Mouse (Mus musculus) urinary bladder, postnatal 25 days (tissue): ENCODE results near the gene Acap3.

ENCODE experiments used
- DNase-seq: peaks from one replicate; pipeline ENCODE4 v3.0.0; 2022; ENCODE audit warnings: low spot score

The Acap3 gene

DNA sequence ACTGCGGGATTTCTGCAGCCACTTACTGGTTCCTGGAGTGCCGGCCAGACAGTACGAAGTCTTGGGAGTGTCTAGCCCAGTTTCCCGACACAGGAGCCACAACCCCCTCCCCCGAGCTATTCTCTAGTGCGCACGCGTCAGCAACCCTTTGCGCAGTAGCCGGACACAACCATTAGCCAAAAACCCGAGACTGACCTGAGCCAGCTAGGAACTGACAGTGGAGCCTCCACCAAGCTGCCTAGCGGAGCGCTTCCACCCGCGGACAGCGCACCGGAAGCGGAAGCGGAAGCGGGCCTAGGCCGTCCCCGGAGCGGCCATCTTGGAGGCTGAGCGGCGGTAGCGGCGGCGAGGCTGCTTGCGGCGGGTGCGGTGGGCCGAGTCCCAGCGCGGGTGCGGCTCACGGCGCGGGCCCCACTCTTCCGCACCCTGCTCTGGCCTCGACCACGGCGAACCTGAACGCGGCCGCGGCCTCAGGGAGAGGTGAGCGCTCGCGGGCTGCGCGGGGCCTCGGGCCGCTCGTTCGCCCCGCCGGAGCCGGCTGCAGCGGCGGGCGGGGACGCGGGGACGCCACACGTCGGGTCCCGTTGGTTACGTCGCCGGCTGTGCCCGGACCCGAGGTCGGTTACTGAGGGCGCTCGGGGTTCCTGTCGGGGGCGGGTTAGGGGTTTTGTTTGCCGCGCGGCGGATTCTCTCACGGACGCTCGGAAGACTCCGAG lies 52.1 kb downstream of the Acap3 start, which contains the start of gene Ube2j2:
Ube2j2 (plus strand) TSS at position 298 of the 716 bp plus-strand sequence.
- DNase-seq, result peak; percentile 95

- DNase-seq, result no peak
Observed at GRCm38 (mm10) chr4:155944271-155944670, 52.6 kb downstream of the Acap3 start.

- no peak for DNase-seq
Observed at GRCm38 (mm10) chr4:155947094-155947493, 55.5 kb downstream of the Acap3 start.

DNA sequence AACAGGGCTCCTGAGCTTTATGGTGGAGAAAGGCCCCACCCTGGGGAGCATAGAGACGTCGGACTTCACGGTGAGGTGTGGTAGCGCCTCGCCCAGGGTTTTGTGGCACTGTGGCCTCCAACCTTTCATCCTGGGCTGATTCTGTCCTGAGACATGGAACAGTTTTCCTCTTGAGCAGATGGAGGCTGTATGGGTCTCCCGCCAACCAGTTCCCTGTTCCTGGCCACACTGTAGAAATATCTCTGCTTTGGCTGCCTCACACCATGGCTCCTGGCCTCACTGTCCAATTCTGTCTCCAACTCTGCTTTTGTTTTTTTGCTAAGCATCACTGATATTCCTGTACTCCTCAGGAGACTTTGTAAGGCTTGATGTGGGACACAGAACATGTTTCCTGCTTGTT lies 63.9 kb downstream of the Acap3 start:
- DNase-seq, result no peak
